Mouse (Mus musculus) cerebellum, adult 2 months (tissue): ENCODE results near the gene Scd2. TPM values are rescaled to one million over a fixed set of nuclear protein-coding genes. Genes with fewer than 3 reads are reported as not detected.

Experiments
- DNase-seq, 2 experiments: peaks; one replicate each; pipeline ENCODE4 v3.0.0; 2021
- H3K27ac ChIP-seq: fragments of 200-500 bp; 2 replicates; pipeline ENCODE4 v1.5.1; 2012; ENCODE audit warnings: low read length, control low read depth, inconsistent platforms; ENCODE audit not compliant: insufficient read depth
- H3K27me3 ChIP-seq: fragments of 200-500 bp; 2 replicates; pipeline ENCODE4 v1.6.1; 2012; ENCODE audit warnings: inconsistent platforms, mild to moderate bottlenecking, low read length, moderate library complexity; ENCODE audit not compliant: control insufficient read depth, insufficient read depth
- H3K4me1 ChIP-seq: fragments of 200-500 bp; 2 replicates; pipeline ENCODE4 v1.6.1; 2011; ENCODE audit warnings: low read length; ENCODE audit not compliant: control insufficient read depth, insufficient read depth
- H3K4me3 ChIP-seq: fragments of 200-500 bp; replicated peaks from 2 replicates; pipeline ENCODE3; 2011; ENCODE audit warnings: mild to moderate bottlenecking, low read depth, low read length, control low read depth; ENCODE audit not compliant: insufficient read depth
- CTCF ChIP-seq: fragments of 200-500 bp; IDR thresholded peaks from 2 replicates; pipeline ENCODE4 v1.5.1; 2011; ENCODE audit warnings: low read depth, mild to moderate bottlenecking, control low read depth, low read length, moderate library complexity, borderline replicate concordance; ENCODE audit not compliant: insufficient read depth
- POLR2A ChIP-seq: fragments of 200-500 bp; IDR thresholded peaks from 2 replicates; pipeline ENCODE4 v1.6.1; 2011; ENCODE audit warnings: low read length, control low read depth, borderline replicate concordance; ENCODE audit not compliant: insufficient read depth
- WGBS: fragments of 180-500 bp; shearing (Covaris S2); methylation state at CpG from one replicate; pipeline ENCODE4 v1.1.7; 2018; 5-methylcytosine and 5-hydroxymethylcytosine counted together
- polyA plus RNA-seq: library from polyadenylated mRNA; depleted of rRNA; stranded (reverse); fragments of >200 nt; gene quantifications from 2 replicates; pipeline ENCODE4 v1.2.3, GENCODE M21; 2012

The Scd2 gene
- polyA plus RNA-seq, 1 experiment, result 743 TPM

DNA sequence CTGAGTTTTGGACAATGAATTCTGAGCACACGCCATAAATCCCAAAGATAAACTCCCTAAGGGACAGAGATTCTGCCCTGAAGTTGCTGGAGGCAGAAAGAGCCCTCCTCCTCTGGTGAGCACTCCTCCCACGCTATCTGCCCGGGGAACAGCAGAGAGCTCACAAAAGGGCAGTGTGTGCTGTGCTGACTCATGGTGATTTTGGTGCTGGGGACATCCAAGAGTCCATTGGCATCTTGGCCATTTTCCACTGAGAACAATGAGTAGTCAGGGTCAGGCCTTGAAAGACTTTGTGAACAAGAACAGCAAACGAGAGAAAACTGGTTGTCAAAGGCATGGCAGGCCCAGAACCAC is 18.5 kb downstream of the Scd2 start:
- Histone ChIP-seq H3K4me1 (peaks cover 6% of the 10 kb centered on the region; the same call in 1 of the 2 replicates), H3K4me3 (no peak overlapping the region), H3K27me3 (no peaks in the 10 kb centered on the region), H3K27ac (peak overlapping the region; percentile 72; the same call in 1 of the 2 replicates)
- no peak for TF ChIP-seq CTCF
- TF ChIP-seq POLR2A, result no peak
- DNase-seq, result peak; percentile 25 to 59
- WGBS, result 42% methylated on average over 4 of the region's 4 CpGs

DNA sequence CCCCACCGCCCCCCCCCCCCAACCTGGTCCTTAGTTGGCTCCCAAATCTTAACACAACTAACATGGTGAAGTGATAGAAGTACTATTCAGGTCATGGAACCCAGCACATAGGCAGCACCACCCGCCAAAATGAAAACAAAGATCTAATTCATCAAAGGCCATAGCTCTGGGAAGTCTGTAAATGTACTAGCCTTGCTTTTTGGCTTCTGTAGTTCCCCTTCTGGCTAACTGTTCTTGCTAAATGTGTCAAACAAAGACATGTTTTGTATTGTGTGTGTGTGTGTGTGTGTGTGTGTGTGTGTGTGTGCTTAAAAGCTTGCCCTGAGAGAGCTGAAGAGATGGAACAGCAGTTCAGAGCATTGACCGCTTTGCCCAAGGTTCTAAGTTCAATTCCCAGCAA is 19.6 kb downstream of the Scd2 start:
- H3K4me3 ChIP-seq, result no peak overlapping the region
- no peaks in the 10 kb centered on the region for H3K27me3 ChIP-seq
- H3K27ac ChIP-seq, result no peak overlapping the region
- H3K4me1 ChIP-seq, result peaks cover 3% of the 10 kb centered on the region; the same call in 1 of the 2 replicates
- DNase-seq, result no peak
- WGBS, result 74% methylated on average over 3 of the region's 3 CpGs
- TF ChIP-seq CTCF (no peak), POLR2A (no peak)

DNA sequence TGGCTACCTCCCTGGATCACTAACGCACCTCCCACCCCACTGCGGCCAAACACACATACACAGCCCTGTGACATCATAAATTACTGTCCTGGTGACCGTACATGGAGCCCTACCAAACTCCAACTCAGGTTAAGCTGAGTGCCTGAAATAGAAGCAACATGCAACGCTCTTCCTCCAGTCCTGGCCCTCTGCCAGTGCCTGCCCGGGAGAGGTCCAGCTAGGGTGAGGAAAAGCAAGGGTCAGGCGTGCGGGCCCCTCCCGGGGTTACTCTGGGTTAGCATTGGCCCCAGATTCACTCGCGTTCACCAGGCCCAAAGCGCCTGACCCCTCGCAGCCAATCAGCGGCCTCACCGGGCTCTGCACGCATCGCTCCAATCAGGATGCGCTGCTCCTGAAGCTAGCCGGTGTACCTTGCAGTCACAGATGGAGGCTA is 20.9 kb downstream of the Scd2 start:
- H3K4me1 ChIP-seq, result peaks cover 3% of the 10 kb centered on the region; the same call in 1 of the 2 replicates
- DNase-seq, result peak; percentile 95 to 98
- H3K4me3 ChIP-seq, result peak overlapping the region; percentile 90
- H3K27ac ChIP-seq, result peak overlapping the region; percentile 98
- H3K27me3 ChIP-seq, result no peaks in the 10 kb centered on the region
- TF ChIP-seq POLR2A (peak; percentile 29; the same call in 1 of the 2 replicates), CTCF (no peak)
- 2% methylated on average over 18 of the region's 18 CpGs for WGBS

DNA sequence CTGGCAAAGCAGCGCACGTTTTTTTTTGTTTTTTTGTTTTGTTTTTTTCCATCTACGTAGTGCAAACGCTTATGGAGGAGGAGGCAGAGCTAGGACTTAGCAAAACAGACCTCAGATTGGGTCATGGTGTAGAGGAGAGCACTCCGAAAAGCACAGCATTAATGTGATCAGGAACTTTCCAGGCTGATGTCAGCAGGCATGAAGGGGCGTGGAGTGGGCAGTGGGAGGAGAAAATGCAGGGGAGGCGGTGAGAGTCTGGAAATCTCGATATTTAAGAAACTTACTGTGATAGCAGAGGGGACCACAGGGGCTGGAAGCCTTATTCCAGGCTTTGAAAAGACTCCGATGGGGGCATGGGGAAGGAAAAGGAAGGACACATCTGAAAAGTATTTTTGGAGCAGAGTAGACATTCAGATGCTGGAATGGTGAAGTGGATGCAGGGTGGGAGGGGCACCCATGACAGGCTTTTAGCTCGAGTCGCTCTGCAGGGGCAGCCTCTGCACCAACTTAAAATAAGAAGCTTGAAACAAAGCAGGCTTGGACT is 21.5 kb downstream of the Scd2 start:
- TF ChIP-seq POLR2A (0 out of 2 replicates have a peak, but pooled peaks have one; percentile 42), CTCF (no peak)
- Histone ChIP-seq H3K27ac (peak overlapping the region; percentile 91), H3K4me1 (peaks cover 3% of the 10 kb centered on the region; the same call in 1 of the 2 replicates), H3K4me3 (peak overlapping the region; percentile 90), H3K27me3 (no peaks in the 10 kb centered on the region)
- DNase-seq, result no peak
- WGBS, result under 1% methylated on average over 11 of the region's 11 CpGs

DNA sequence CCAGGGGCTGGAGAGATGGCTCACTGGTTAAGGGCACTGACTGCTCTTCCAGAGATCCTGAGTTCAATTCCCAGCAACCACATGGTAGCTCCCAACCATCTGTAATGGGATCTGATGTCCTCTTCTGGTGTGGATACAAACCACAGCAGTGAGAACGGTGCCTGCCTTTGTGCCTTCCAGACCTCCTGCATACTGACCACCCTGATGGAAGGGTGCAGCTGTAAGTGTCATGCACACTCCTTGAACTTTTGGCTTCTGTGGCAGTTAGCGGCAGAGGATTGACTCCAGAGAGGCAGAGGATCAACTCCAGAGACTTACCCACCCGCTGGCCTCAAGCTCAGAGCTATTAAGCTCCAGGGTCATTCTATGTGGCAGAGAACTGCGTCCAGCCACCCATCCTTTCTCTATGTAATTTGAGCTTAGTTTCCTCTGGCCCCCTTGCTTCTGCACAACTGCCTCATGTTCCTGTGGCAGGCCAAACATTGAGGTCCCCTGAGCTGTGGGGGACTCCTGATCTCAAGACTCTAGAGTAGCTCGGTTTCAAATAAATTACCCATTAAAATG is 23.4 kb downstream of the Scd2 start:
- Histone ChIP-seq H3K27me3 (no peaks in the 10 kb centered on the region), H3K4me1 (peaks cover 3% of the 10 kb centered on the region; the same call in 1 of the 2 replicates), H3K4me3 (no peak overlapping the region), H3K27ac (no peak overlapping the region)
- WGBS, result 82% methylated on average over 5 of the region's 5 CpGs
- DNase-seq, result no peak
- no peak for TF ChIP-seq CTCF
- TF ChIP-seq POLR2A, result no peak

DNA sequence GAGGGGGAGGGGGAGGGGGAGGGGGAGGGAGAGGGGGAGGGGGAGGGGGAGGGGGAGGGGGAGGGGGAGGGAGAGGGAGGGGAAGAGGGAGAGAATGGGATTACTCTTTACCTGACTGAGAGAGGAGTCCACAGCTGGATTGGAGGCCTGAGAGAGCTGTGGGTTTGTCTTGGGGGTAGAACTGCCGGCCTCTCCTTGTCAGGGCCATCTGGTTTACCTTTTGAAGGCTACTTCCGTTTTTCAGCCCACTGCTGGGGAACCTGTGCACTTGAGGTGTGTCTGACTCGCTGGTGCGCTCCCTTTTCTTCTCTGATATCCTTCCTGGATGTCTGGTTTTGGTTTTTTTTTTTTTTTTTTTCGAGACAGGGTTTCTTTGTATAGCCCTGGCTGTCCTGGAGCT is 23.9 kb downstream of the Scd2 start:
- 77% methylated on average over 5 of the region's 5 CpGs for WGBS
- Histone ChIP-seq H3K4me1 (peaks cover 3% of the 10 kb centered on the region; the same call in 1 of the 2 replicates), H3K4me3 (no peak overlapping the region), H3K27me3 (no peaks in the 10 kb centered on the region), H3K27ac (no peak overlapping the region)
- no peak for DNase-seq
- no peak for TF ChIP-seq POLR2A
- TF ChIP-seq CTCF, result no peak

DNA sequence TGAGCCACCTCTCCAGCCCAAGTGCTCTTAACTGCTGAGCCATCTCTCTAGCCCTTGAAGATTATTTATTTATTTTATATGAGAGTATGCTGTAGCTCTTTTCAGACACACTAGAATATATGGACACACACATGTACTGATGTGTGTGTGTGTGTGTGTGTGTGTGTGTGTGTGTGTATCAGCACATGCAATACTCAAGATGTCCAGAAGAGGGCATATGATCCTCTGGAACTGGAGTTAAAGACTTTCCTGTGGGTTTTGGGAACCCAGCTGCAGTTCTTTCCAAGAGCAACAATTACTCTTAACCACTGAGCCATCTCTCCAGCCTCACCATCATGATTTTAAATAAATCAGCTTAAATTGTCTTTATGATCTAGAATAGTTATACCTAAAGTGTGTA is 25.1 kb downstream of the Scd2 start:
- no peaks in the 10 kb centered on the region for H3K27me3 ChIP-seq
- no peak overlapping the region for H3K27ac ChIP-seq
- peaks cover 3% of the 10 kb centered on the region; the same call in 1 of the 2 replicates for H3K4me1 ChIP-seq
- TF ChIP-seq POLR2A, result no peak
- TF ChIP-seq CTCF, result no peak
- H3K4me3 ChIP-seq, result no peak overlapping the region
- DNase-seq, result no peak

DNA sequence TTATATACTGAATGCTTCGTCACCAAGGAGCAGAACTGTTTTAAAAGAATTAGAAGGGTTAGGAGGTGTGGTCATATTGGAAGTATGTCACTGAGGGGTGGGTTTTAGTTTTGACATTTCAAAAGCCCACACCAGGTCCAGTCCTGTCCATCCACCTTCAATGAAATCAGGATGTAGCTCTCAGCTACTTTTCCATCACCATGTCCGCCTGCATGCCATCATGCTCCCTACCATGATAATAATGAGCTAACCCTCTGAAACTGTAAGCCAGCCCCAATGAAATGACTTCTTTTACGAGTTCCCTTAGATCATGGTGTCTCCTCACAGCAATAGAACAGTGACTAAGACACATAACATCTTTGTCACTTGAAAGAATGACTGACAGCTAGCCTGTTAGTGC is 26.8 kb downstream of the Scd2 start:
- Histone ChIP-seq H3K4me3 (no peak overlapping the region), H3K4me1 (no peaks in the 10 kb centered on the region), H3K27ac (no peak overlapping the region), H3K27me3 (no peaks in the 10 kb centered on the region)
- 89% methylated on average over 3 of the region's 3 CpGs for WGBS
- TF ChIP-seq POLR2A (no peak), CTCF (no peak)
- DNase-seq, result no peak
